Mouse (Mus musculus) ovary, postnatal 10 days (tissue): Measurements from ENCODE around the gene Irak1bp1.

Experiments
- DNase-seq: peaks from one replicate; pipeline ENCODE4 v3.0.0; 2022; ENCODE audit warnings: low spot score

The Irak1bp1 gene

DNA sequence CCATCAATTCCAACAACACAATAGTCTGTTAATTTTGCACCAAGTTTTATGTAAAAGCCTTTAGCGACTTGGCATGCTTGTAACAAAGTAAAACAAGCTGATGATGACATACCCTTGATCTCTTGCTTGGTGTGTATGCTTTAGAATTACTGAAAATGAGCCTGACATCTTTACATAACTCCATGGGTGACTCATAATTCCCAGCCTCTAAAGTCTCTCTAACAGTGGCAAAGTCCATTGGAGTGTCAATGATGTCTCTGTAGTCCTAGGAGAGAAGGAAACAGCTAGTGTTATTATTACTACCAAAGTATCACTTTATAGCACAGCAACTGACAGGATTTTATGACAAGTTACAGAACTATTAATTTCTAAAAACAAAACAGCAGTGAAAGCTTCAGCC, 47.7 kb downstream of the Irak1bp1 start:
- no peak for DNase-seq

DNA sequence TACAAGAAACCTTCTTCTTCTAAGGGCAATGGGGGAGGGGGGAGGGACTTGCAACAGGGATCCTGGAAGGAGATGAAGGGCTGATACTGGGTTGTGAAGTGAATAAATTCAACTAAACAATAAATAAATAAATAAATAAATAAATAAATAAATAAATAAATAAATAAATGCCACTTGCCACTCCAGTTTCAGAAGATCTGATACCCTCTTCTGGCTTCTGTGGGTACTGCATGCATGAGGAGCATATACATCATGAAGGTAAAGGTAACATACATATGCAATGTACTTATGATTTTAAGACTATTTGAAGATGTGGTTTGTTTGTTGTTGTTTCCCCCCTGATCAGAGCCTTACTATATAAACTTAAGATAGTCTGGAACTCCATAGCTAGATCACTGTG, 54.8 kb downstream of the Irak1bp1 start:
- no peak for DNase-seq

GRCm38 (mm10) chr9:82888645-82889044, 59.3 kb downstream of the Irak1bp1 start:
- DNase-seq, result no peak
